Mouse (Mus musculus) gastrocnemius, adult 2 months (tissue): Measurements from ENCODE around the gene Slc25a30. TPM values are rescaled to one million over a fixed set of nuclear protein-coding genes. Genes with fewer than 3 reads are reported as not detected.

Source experiments
- DNase-seq: peaks from one replicate; pipeline ENCODE4 v3.0.0; 2022
- H3K27ac ChIP-seq: fragments of 200-600 bp; 2 replicates; pipeline ENCODE4 v1.8.1; 2022; ENCODE audit warnings: mild to moderate bottlenecking
- H3K4me3 ChIP-seq: fragments of 200-600 bp; 2 replicates; pipeline ENCODE4 v1.8.1; 2022; ENCODE audit warnings: mild to moderate bottlenecking, moderate library complexity
- CTCF ChIP-seq: fragments of 200-600 bp; IDR thresholded peaks from 2 replicates; pipeline ENCODE4 v1.8.1; 2022; ENCODE audit warnings: antibody characterized with exemption, mild to moderate bottlenecking, moderate library complexity
- intact Hi-C: fragments of 180-260 bp; cut with DNase I; formaldehyde crosslinking; loops from one replicate; pipeline ENCODE4 v1.15.1; 2025
- total RNA-seq, 2 experiments: library from RNA; stranded (reverse); gene quantifications; 2 replicates each; pipeline ENCODE4 v1.2.3; 2021

Slc25a30 gene
- total RNA-seq, 2 experiments from 2014 or later = 6.6 to 10.5 TPM

DNA sequence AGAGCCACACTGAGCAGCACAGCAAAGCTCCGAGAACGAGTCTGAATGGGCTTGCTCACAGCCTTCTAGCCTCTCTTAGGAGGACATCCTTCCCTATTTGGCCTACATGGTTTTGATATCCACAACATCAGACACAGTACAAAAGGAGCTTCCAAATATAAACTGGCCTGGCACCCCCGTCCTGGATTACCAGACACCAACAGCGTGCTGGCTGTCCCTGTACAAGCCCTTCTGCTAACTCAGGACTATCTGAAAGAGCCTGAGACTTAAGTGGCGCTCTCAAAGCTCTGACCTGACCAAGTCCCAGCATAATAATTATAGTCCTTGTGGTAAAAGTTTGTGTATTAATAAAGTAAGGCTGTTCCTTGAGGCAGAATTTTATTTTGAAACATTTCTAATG lies 66.7 kb downstream of the Slc25a30 start:
- Histone ChIP-seq H3K27ac (peak overlapping the region; percentile 75), H3K4me3 (no peak overlapping the region)
- peak; percentile 72 for DNase-seq
- intact Hi-C loops = no loop called here
- TF ChIP-seq CTCF = no peak

- DNase-seq = no peak
- no peak for TF ChIP-seq CTCF
- Histone ChIP-seq H3K27ac (no peak overlapping the region), H3K4me3 (no peak overlapping the region)
- intact Hi-C loops = no loop called here
Observed at GRCm38 (mm10) chr14:75716410-75716809, 70.4 kb downstream of the Slc25a30 start.

- no peak overlapping the region for H3K4me3 ChIP-seq
- no peak overlapping the region for H3K27ac ChIP-seq
- no peak; the same call in 1 of the 2 replicates for TF ChIP-seq CTCF
- DNase-seq = no peak
- intact Hi-C loops = no loop called here
Observed at GRCm38 (mm10) chr14:75713661-75714060, 73.2 kb downstream of the Slc25a30 start.

GRCm38 (mm10) chr14:75712687-75713086 lies 74.2 kb downstream of the Slc25a30 start:
- Histone ChIP-seq H3K27ac (no peak overlapping the region), H3K4me3 (no peak overlapping the region)
- intact Hi-C loops = no loop called here
- no peak for DNase-seq
- TF ChIP-seq CTCF = no peak

- Histone ChIP-seq H3K4me3 (no peak overlapping the region), H3K27ac (no peak overlapping the region)
- DNase-seq = no peak
- TF ChIP-seq CTCF = no peak
- intact Hi-C loops = no loop called here
Observed at GRCm38 (mm10) chr14:75711731-75712130, 75.1 kb downstream of the Slc25a30 start.

Other genes starting within 250 kb of the Slc25a30 start
- not detected for gene Spert, start 193.9 kb downstream of the Slc25a30 start, total RNA-seq
- gene Erich6b, start 144.8 kb downstream of the Slc25a30 start, total RNA-seq = not detected
- gene Cog3, start 32.5 kb downstream of the Slc25a30 start, total RNA-seq = 1 to 10 TPM; 7.0 to 8.6 TPM
- gene Tpt1, start 58.1 kb upstream of the Slc25a30 start, total RNA-seq = 1,000 to 10,000 TPM; 3,630 to 4,350 TPM
- not detected for gene Kctd4, start 168.0 kb upstream of the Slc25a30 start, total RNA-seq
- gene Gtf2f2, start 223.8 kb upstream of the Slc25a30 start, total RNA-seq = 10 to 100 TPM; 11.2 to 14.8 TPM